8 mouse cellular contexts compared by ENCODE assay signal in the genomic region with DNA sequence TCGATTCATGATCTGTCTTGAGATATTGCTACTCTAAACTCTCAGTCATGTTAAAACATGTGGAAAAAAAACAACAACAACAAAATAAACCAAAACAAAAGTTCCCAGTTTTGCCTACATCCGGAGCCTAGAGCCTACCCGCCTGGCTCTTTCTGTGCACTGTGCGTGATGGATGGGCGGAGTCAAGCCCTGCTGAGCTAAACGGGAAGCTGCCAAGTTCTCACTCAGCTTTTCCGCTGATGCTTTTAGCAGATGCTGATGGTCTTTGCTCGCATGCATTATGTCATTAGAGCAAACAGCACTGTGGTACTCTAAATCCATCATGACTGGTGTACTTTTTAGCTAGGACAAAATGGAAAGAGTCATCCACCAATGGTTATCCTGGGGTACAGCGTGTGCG. TPM values are rescaled to one million over a fixed set of nuclear protein-coding genes. Genes with fewer than 3 reads are reported as not detected.
A peak's percentile ranks its signal among the peaks of the same experiment; 100 is the strongest.
DNase-seq lines count a peak whose midpoint lies in the region; ATAC-seq lines count a peak whose summit lies in the region.

No protein-coding gene starts in this region.

- H3K4me2 ChIP-seq in embryonic facial prominence, embryonic 11.5 days (ENCODE audit: low read depth, low read length), result no peak overlapping the region
- H3K4me2 ChIP-seq in heart, embryonic 11.5 days, result peak overlapping the region; percentile 31
- peak overlapping the region; percentile 32 for H3K4me2 ChIP-seq in midbrain, embryonic 14.5 days (ENCODE audit: low read length)

- no peaks in the 10 kb centered on the region for H3K27me3 ChIP-seq in embryonic facial prominence, embryonic 11.5 days (ENCODE audit: control insufficient read depth, insufficient read depth, low read length)
- no peaks in the 10 kb centered on the region for H3K27me3 ChIP-seq in heart, embryonic 11.5 days (ENCODE audit: control insufficient read depth, insufficient read depth, low read length)
- no peaks in the 10 kb centered on the region for H3K27me3 ChIP-seq in midbrain, embryonic 14.5 days (ENCODE audit: control insufficient read depth, insufficient read depth, low read length)

- no peak overlapping the region for H3K9ac ChIP-seq in embryonic facial prominence, embryonic 11.5 days (replicated peaks; ENCODE audit: low read length)
- no peak overlapping the region for H3K9ac ChIP-seq in heart, embryonic 11.5 days (ENCODE audit: low read depth, low read length)
- no peak overlapping the region for H3K9ac ChIP-seq in midbrain, embryonic 14.5 days (replicated peaks; ENCODE audit: low read length)

- WGBS in embryonic facial prominence, embryonic 11.5 days, result 42% methylated on average over 10 of the region's 10 CpGs
- 40% methylated on average over 10 of the region's 10 CpGs for WGBS in heart, embryonic 11.5 days (ENCODE audit: insufficient replicate concordance)
- WGBS in midbrain, embryonic 14.5 days, result 39% methylated on average over 10 of the region's 10 CpGs

- H3K4me1 ChIP-seq in embryonic facial prominence, embryonic 11.5 days (ENCODE audit: control insufficient read depth, insufficient read depth, low read length), result no peaks in the 10 kb centered on the region
- H3K4me1 ChIP-seq in heart, embryonic 11.5 days (ENCODE audit: control insufficient read depth, insufficient read depth, low read length), result no peaks in the 10 kb centered on the region
- H3K4me1 ChIP-seq in midbrain, embryonic 14.5 days (ENCODE audit: control insufficient read depth, insufficient read depth, low read length), result 0 out of 2 replicates have a peak, but pooled peaks cover 3% of the 10 kb centered on the region

- ATAC-seq in embryonic facial prominence, embryonic 11.5 days (replicated peaks; ENCODE audit: insufficient number of reproducible peaks, low FRiP score, low TSS enrichment, low read depth), result no peak
- ATAC-seq in heart, embryonic 11.5 days (replicated peaks; ENCODE audit: insufficient number of reproducible peaks, low FRiP score, low TSS enrichment), result no peak
- ATAC-seq in midbrain, embryonic 14.5 days (ENCODE audit: low FRiP score, low TSS enrichment), result no peak

- no peaks in the 10 kb centered on the region for H3K36me3 ChIP-seq in embryonic facial prominence, embryonic 11.5 days (replicated peaks; ENCODE audit: control insufficient read depth, insufficient read depth, low read depth, low read length)
- H3K36me3 ChIP-seq in heart, embryonic 11.5 days (ENCODE audit: control insufficient read depth, insufficient read depth, low read length), result no peaks in the 10 kb centered on the region
- H3K36me3 ChIP-seq in midbrain, embryonic 14.5 days (ENCODE audit: control insufficient read depth, insufficient read depth, low read length), result no peaks in the 10 kb centered on the region

- H3K27ac ChIP-seq in embryonic facial prominence, embryonic 11.5 days (replicated peaks; ENCODE audit: low read depth, low read length), result no peak overlapping the region
- H3K27ac ChIP-seq in heart, embryonic 11.5 days (ENCODE audit: low read depth, low read length), result no peak overlapping the region
- H3K27ac ChIP-seq in midbrain, embryonic 14.5 days (replicated peaks; ENCODE audit: low read depth, low read length), result no peak overlapping the region

- H3K4me3 ChIP-seq in embryonic facial prominence, embryonic 11.5 days (ENCODE audit: low read depth, low read length), result no peak overlapping the region
- no peak overlapping the region for H3K4me3 ChIP-seq in heart, embryonic 11.5 days (ENCODE audit: low read depth, low read length)
- no peak overlapping the region for H3K4me3 ChIP-seq in midbrain, embryonic 14.5 days (replicated peaks; ENCODE audit: low read depth, low read length)

- peak; percentile 18 for DNase-seq in layer of hippocampus, adult 9-11 months
- DNase-seq in layer of hippocampus, postnatal 25 days (ENCODE audit: extremely low spot score in 1 of 2, low spot score in 1 of 2), result no peak
- DNase-seq in embryonic facial prominence, embryonic 11.5 days (ENCODE audit: low spot score), result peak; percentile 42
- DNase-seq in kidney, postnatal 25 days, result peak; percentile 42 to 50
- DNase-seq in midbrain, embryonic 14.5 days, result peak; percentile 59
- no peak for DNase-seq in T-cell, adult 2 months (ENCODE audit: low spot score)
- DNase-seq in ovary, postnatal 14 days (ENCODE audit: low spot score), result no peak

- H3K9me3 ChIP-seq in embryonic facial prominence, embryonic 11.5 days (replicated peaks; ENCODE audit: control insufficient read depth, low read length), result no peaks in the 10 kb centered on the region
- no peaks in the 10 kb centered on the region for H3K9me3 ChIP-seq in heart, embryonic 11.5 days (replicated peaks; ENCODE audit: control insufficient read depth, low read length)
- H3K9me3 ChIP-seq in midbrain, embryonic 14.5 days (ENCODE audit: control insufficient read depth, low read length), result no peaks in the 10 kb centered on the region

RNA-seq across cellular contexts. Expression of a gene that starts 20.6 kb away (rescaled TPM):
- 10 to 100 TPM; 10.5 to 12.0 TPM for total RNA-seq in layer of hippocampus, postnatal 25 days (2021)
- 19.9 and 21.0 TPM in 2 replicates for polyA plus RNA-seq in embryonic facial prominence, embryonic 11.5 days (2014; fragmentation: Nextera tagmentation; extraction: Ambion mirVana)
- polyA plus RNA-seq in heart, embryonic 11.5 days (2014; fragmentation: Nextera tagmentation; extraction: Ambion mirVana), result 12.6 and 14.0 TPM in 2 replicates
- polyA plus RNA-seq in midbrain, embryonic 14.5 days (2014; fragmentation: Nextera tagmentation; extraction: Ambion mirVana), result 13.0 and 18.5 TPM in 2 replicates

RNA-seq across cellular contexts. Expression of a gene that starts 48.6 kb away (rescaled TPM):
- total RNA-seq in layer of hippocampus, postnatal 25 days (2021), result 100 to 1,000 TPM; 132 to 142 TPM
- 23.1 and 23.7 TPM in 2 replicates for polyA plus RNA-seq in embryonic facial prominence, embryonic 11.5 days (2014; fragmentation: Nextera tagmentation; extraction: Ambion mirVana)
- polyA plus RNA-seq in heart, embryonic 11.5 days (2014; fragmentation: Nextera tagmentation; extraction: Ambion mirVana), result 11.3 and 12.4 TPM in 2 replicates
- polyA plus RNA-seq in midbrain, embryonic 14.5 days (2014; fragmentation: Nextera tagmentation; extraction: Ambion mirVana), result 52.0 and 63.8 TPM in 2 replicates

Comparison
In these comparisons a context has a peak if more than half of its experiments do, and no peak if none do; other contexts are left out.
1. DNase-seq: peak in layer of hippocampus, adult 9-11 months (single experiment), embryonic facial prominence, embryonic 11.5 days (single experiment), kidney, postnatal 25 days (2 of 2) and midbrain, embryonic 14.5 days (single experiment); none in layer of hippocampus, postnatal 25 days (0 of 2), T-cell, adult 2 months (single experiment) and ovary, postnatal 14 days (single experiment).